In genomic region chr16:44543098-44543497, GRCm38 (mm10) we compare ENCODE assay signal across 11 mouse cellular contexts. TPM values are rescaled to one million over a fixed set of nuclear protein-coding genes. Genes with fewer than 3 reads are reported as not detected.
DNase-seq lines count a peak whose midpoint lies in the region; ATAC-seq and TF ChIP-seq lines count a peak whose summit lies in the region.
"Had no signal": no experiment of that assay in that cellular context is flagged by ENCODE, and none has a peak within 500 bp of the region (broad histone marks: within the 10 kb centered on the region; RNA-seq: fewer than 3 reads in every experiment).

No protein-coding gene starts in this region.

- peaks cover 50% of the 10 kb centered on the region for H3K4me1 ChIP-seq in kidney, postnatal 0 days (replicated peaks; ENCODE audit: insufficient read depth, low read length)
- H3K4me1 ChIP-seq in kidney, adult 2 months (ENCODE audit: control insufficient read depth, insufficient read depth, low read length) = 0 out of 2 replicates have a peak, but pooled peaks cover 3% of the 10 kb centered on the region
- H3K4me1 ChIP-seq in hindbrain, embryonic 13.5 days (replicated peaks) = peaks cover 80% of the 10 kb centered on the region
- H3K4me1 ChIP-seq in neural tube, embryonic 12.5 days = peaks cover 86% of the 10 kb centered on the region

- 48% methylated on average over 3 of the region's 3 CpGs for WGBS in kidney, postnatal 0 days
- WGBS in kidney, adult 2 months = 70% methylated on average over 3 of the region's 3 CpGs
- 25% methylated on average over 3 of the region's 3 CpGs for WGBS in hindbrain, embryonic 13.5 days
- WGBS in neural tube, embryonic 12.5 days = 21% methylated on average over 3 of the region's 3 CpGs

- no peak for TF ChIP-seq POLR2A in kidney, adult 2 months (IDR thresholded peaks at IDR 0.05; ENCODE audit: low read depth, low read length)

- no peaks in the 10 kb centered on the region for H3K9me3 ChIP-seq in kidney, postnatal 0 days (replicated peaks; ENCODE audit: low read length)
- H3K9me3 ChIP-seq in hindbrain, embryonic 13.5 days = no peaks in the 10 kb centered on the region
- no peaks in the 10 kb centered on the region for H3K9me3 ChIP-seq in neural tube, embryonic 12.5 days

- TF ChIP-seq CTCF in kidney, postnatal 0 days (IDR thresholded peaks at IDR 0.05; ENCODE audit: low read depth) = peak; percentile 30; the same call in 1 of the 2 replicates
- TF ChIP-seq CTCF in kidney, adult 2 months (conservative IDR thresholded peaks at IDR 0.05; ENCODE audit: insufficient read depth, insufficient read length, low read depth, low read length) = no peak

- no peak overlapping the region for H3K9ac ChIP-seq in kidney, postnatal 0 days (ENCODE audit: low read depth, low read length)
- H3K9ac ChIP-seq in hindbrain, embryonic 13.5 days = no peak overlapping the region; the same call in 1 of the 2 replicates
- no peak overlapping the region for H3K9ac ChIP-seq in neural tube, embryonic 12.5 days

- H3K4me3 ChIP-seq in kidney, postnatal 0 days (replicated peaks; ENCODE audit: low read depth, low read length) = no peak overlapping the region
- no peak overlapping the region for H3K4me3 ChIP-seq in kidney, adult 2 months (ENCODE audit: insufficient read depth, low read depth, low read length)
- H3K4me3 ChIP-seq in hindbrain, embryonic 13.5 days = no peak overlapping the region
- no peak overlapping the region for H3K4me3 ChIP-seq in neural tube, embryonic 12.5 days
- H3K4me3 ChIP-seq: erythroblast, embryonic 14.5 days had no signal

- no peak overlapping the region for H3K4me2 ChIP-seq in kidney, postnatal 0 days (ENCODE audit: low read length)
- H3K4me2 ChIP-seq in hindbrain, embryonic 13.5 days = peak overlapping the region; percentile 26; the same call in 1 of the 2 replicates
- 0 out of 2 replicates have a peak overlapping the region, but pooled peaks have one; percentile 24 for H3K4me2 ChIP-seq in neural tube, embryonic 12.5 days (replicated peaks)

- H3K27ac ChIP-seq in kidney, postnatal 0 days = no peak overlapping the region
- H3K27ac ChIP-seq in kidney, adult 2 months (ENCODE audit: insufficient read depth, low read depth, low read length) = no peak overlapping the region
- H3K27ac ChIP-seq in hindbrain, embryonic 13.5 days = peak overlapping the region; percentile 66
- H3K27ac ChIP-seq in neural tube, embryonic 12.5 days = no peak overlapping the region

- no peak for DNase-seq in cerebellum, adult 11 months
- no peak for DNase-seq in kidney, postnatal 0 days (ENCODE audit: low spot score)
- DNase-seq in kidney, adult 2 months = no peak
- no peak for DNase-seq in left cerebral cortex, adult 11 months (ENCODE audit: low spot score)
- no peak for DNase-seq in right cerebral cortex, postnatal 36 days (ENCODE audit: low spot score in 2 of 2)
- DNase-seq: adrenal gland, postnatal 14 days; kidney, adult 8-10 months had no signal

- peak; percentile 50 for ATAC-seq in cerebellum, adult (ENCODE audit: insufficient number of reproducible peaks, low FRiP score, low TSS enrichment)
- no peak for ATAC-seq in kidney, postnatal 0 days (replicated peaks; ENCODE audit: low FRiP score, low read depth)
- no peak for ATAC-seq in hindbrain, embryonic 13.5 days (ENCODE audit: low FRiP score)
- no peak for ATAC-seq in neural tube, embryonic 12.5 days (ENCODE audit: low FRiP score, low read depth)

- H3K27me3 ChIP-seq in kidney, postnatal 0 days (ENCODE audit: insufficient read depth, low read length) = no peaks in the 10 kb centered on the region
- no peaks in the 10 kb centered on the region for H3K27me3 ChIP-seq in kidney, adult 2 months (replicated peaks; ENCODE audit: control insufficient read depth, insufficient read depth, low read length)
- H3K27me3 ChIP-seq in hindbrain, embryonic 13.5 days = no peaks in the 10 kb centered on the region
- H3K27me3 ChIP-seq in neural tube, embryonic 12.5 days (replicated peaks) = no peaks in the 10 kb centered on the region

- H3K36me3 ChIP-seq in kidney, postnatal 0 days (ENCODE audit: insufficient read depth, low read length) = no peaks in the 10 kb centered on the region
- no peaks in the 10 kb centered on the region for H3K36me3 ChIP-seq in kidney, adult 2 months (ENCODE audit: control insufficient read depth, insufficient read depth, low read length)
- no peaks in the 10 kb centered on the region for H3K36me3 ChIP-seq in hindbrain, embryonic 13.5 days
- no peaks in the 10 kb centered on the region for H3K36me3 ChIP-seq in neural tube, embryonic 12.5 days

RNA-seq across cellular contexts. Expression of gene Boc, which starts 15.6 kb away (rescaled TPM):
- 13.4 and 13.5 TPM in 2 replicates for polyA plus RNA-seq in kidney, postnatal 0 days (2015; fragmentation: Nextera tagmentation; extraction: Ambion mirVana)
- polyA plus RNA-seq in kidney, adult 2 months (2012; rRNA removed) = 8.5 and 8.8 TPM in 2 replicates
- polyA plus RNA-seq in hindbrain, embryonic 13.5 days (2015; fragmentation: Nextera tagmentation; extraction: Ambion mirVana) = 14.0 and 17.2 TPM in 2 replicates
- 32.1 and 34.3 TPM in 2 replicates for polyA plus RNA-seq in neural tube, embryonic 12.5 days (2016; fragmentation: Nextera tagmentation; extraction: Ambion mirVana)
- polyA plus RNA-seq: erythroblast, embryonic 14.5 days had no signal
